Mouse (Mus musculus) mesoderm, embryonic 11.5 days (tissue): Measurements from ENCODE around the gene Padi4.

Experiments used
- DNase-seq: peaks from one replicate; pipeline ENCODE4 v3.0.0-alpha.2; 2012; ENCODE audit warnings: low read depth, low spot score

Padi4 gene

DNA sequence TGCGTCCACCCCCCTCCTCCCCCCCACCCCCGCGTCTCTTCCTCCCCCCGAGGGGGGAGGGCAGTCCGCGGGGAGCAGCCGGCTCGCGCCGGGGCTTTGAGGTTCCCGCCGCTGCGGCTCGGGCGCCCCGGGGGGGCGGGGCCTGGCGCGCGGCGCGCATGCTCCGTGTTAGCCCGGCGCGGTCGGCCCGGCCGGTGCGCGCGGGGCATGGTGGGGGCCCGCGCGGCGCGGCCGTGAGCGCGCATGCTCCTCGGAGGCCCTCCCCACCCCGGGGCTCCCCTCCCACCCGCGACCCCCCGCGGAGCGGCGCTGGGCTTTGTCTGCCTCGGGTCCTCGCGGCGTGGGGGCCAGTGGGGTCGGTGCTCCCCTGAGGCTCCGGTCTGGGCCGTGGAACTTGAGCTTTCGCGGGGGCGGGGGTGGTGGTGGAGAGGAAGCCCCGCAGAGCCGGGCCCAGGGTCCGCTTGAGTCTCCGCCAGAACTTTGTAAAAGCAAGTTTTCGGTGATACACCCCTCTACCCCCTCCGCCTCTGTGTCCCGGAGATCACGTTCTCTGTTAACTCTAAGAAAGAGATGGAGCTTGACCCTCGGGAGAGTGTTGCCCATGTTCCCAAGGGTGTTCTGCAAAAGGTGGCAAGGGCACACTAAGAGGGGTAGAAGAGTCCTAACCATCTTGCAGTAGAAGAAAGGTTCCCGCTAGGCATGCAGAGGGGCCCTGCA lies 71.3 kb downstream of the Padi4 start:
- DNase-seq = peak; percentile 89

DNA sequence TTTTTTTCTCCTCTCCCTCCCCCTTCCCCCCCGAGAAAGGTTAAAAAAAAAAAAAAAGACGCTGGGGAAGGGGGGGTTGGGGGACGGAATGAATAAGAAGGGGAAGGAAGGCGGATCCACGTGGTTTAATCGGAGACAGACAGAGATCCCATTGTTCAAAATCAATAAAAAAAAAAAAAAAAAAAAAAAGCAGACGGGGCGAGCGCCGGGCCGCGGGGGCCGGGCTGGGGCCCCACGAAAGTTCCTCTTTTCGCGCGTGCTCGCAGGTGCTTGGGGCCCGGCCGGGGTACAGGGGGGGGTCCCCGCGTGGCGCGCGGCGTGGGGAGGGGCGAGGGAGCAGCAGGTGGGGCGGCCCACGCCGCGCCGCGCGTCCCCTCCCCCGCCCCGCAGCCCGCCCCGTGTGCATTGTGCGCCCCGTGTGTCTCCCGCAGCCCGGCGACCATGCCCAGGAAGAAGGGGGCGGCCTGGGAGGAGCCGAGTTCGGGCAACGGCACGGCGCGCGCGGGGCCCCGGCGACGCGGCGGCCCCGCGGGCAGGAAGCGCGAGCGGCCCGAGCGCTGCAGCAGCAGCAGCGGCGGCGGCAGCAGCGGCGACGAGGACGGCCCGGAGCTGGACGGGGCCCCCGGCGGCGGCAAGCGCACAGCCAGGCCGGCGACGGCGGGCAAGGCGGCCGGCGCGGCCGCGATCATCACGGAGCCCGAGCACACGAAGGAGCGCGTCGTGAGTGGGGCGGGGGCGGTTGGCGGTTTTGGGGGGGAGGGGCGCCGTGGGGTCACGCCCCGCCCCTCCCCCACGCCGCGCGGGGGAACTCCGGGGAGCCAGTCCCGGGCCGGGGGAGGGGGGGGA lies 72.1 kb downstream of the Padi4 start:
- DNase-seq = peak; percentile 80

DNA sequence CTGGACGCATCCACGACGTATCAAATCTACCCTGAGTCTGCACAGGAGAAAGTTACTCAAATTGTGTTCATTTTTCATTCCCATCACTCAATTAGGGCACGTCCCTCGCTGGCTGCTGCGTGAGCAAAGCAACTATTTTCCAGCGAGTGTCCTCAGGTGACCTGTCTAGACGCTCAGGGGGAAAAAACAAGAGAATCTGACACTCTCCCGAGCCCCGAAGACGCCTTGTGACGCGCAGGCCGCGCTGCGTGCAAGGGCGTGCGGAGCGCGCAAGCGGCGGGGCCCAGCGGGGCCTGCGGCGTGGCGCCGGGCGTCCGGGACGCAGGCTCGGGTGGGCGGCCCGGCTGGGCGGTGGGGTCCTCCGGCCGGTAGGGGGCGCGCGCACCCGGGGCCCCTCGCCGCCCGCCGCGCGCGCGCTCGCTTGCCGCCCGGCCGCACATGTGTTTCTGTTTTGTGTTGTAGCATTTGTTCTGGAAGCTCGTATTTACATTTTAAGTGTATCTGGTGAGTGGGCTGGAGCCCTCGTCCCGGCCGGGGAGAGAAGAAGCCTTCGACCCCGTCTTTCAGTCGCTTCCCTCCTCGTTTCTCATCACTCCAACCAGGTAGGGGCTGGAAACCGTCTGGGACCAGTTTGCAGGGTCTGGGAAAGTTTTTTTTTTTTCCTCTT lies 72.9 kb downstream of the Padi4 start:
- DNase-seq = peak; percentile 84

DNA sequence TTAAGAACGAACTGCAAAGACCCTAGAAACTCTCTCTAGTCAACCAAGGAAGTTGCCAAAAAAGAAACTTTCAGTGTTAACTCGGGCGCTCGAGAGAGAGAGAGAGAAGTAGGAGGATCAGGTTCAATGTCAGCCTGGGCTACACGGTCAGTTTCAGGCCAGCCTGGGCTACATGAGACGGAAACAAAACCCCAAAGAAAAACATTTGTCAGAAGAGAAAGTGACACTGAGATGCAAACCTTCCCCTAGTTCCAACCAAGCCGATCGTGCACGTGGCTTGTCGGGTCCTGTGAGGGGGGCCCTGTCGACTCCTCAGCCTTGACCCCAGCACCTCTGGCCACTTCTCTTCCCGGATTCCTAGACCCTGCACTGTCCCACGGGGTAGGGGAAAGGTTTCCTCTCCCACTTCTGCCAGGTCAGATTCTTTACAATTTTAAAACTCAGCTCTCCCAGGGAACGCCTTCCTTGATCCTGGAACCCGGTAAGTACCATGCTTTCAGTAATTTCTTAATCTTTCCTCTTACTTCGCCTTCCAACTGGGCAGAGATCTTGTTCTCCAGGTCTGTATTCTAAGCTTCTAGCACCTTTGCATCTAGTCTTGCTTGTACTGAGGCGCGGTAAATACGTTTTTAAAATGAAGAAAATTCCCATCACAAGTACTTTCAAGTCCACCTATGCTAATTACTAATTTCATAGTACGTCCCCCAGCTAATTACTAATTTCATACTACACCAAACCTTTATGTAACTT lies 73.6 kb downstream of the Padi4 start, which contains the start of gene Rcc2:
Rcc2 (plus strand) TSS at position 273 of the 750 bp plus-strand sequence.
- DNase-seq = no peak

DNA sequence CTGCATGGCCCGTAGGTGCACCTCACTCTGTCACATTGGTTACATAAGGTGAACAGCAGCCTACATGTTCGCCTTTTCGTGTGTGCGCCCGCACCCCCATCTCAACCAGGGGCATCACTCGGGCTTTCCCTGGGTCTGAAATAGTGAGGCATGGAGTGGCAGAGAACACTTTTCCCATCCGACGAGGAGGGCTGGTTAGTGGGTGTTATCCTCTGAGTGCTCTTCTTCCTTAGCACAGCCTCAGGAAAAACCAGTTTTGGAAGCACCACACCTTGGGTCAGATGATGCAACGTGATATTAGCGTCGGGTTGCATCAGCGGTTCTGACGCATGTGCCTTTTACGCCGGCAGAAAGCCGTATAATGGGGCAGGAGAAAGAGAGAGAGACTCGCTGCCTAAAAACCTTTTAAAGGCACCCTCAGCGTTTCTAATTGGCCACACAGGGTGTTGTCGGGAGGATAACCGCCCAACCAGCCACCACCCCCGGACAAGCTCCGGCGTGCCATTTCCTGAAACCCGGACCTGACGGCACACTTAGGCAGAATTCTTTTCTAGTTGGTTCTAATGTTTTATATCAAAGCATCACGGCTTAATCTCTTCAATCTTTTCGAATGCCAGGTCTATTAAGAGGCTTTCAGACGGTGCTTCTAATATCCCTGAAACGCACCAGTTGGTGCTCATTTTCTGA lies 74.5 kb downstream of the Padi4 start:
- peak; percentile 62 for DNase-seq
